Mouse (Mus musculus) testis, postnatal 10 days (tissue): ENCODE data around the gene Xrcc4.

Experiments used
- DNase-seq: peaks from one replicate; pipeline ENCODE4 v3.0.0; 2021; ENCODE audit warnings: low spot score

Xrcc4 gene

GRCm38 (mm10) chr13:89738776-89739695 is 350.4 kb downstream of the Xrcc4 start:
- peak; percentile 89 for DNase-seq

GRCm38 (mm10) chr13:89738275-89738674 is 351.1 kb downstream of the Xrcc4 start:
- DNase-seq = no peak

GRCm38 (mm10) chr13:89735111-89735510 is 354.3 kb downstream of the Xrcc4 start:
- no peak for DNase-seq

- DNase-seq = no peak
Observed at GRCm38 (mm10) chr13:89726492-89726891, 362.9 kb downstream of the Xrcc4 start.
